Mouse (Mus musculus): ENCODE measurements around the gene Gm16485.

Gene Gm16485

DNA sequence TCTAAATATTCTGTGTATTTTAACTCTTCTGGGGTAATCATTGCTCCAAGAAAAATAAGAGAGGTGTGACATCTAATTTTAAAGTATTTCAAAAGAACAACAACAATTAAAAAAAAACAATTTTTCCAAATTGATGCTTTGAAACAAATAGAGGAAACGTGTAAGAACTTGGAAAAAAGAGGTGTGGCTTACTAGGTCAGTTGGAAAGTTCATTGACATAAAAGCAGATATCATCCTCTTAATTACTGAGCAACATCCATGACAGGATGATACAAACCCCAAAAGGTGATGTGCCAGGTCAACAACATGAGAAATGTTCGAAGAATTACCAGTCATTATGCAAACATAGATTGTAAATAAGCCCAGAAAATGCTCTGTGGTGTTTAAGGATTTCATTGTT lies at the start of gene Gm16485:
Gene Gm16485, plus strand, starts transcription at position 301 of the 400 bp plus-strand sequence.
- no peak for DNase-seq

GRCm38 (mm10) chr9:8927561-8927960 lies 44.0 kb upstream of the Gm16485 start:
- no peak for DNase-seq

GRCm38 (mm10) chr9:8937753-8938152 lies 33.8 kb upstream of the Gm16485 start:
- no peak for DNase-seq

GRCm38 (mm10) chr9:8953306-8953705 lies 18.3 kb upstream of the Gm16485 start:
- DNase-seq: no peak

DNA sequence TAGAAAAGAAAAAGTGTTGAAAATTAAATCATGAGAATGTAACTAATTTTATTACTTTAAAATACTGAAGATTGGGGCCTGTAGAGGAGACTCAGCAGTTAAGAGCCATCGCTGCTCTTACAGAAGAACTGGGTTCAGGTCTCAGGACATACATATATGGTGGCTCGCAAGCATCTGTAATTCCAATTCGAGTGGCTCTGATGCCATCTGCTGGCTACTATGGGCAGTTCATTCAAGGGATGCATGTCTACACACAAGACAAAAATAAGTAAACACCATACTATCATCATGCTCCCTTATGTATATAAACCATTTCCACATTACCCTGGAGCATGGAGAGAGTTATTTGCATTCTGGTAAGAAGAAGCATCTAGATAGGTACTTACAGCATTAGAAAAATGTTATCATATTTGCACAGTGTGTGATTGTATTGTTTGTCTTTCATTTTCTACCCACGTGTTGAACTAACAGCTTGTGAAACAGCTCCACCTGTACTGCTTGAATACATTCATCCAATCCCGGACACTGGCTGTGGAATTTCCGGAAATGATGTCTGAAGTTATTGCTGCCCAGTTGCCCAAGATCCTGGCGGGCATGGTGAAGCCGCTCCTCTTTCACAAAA lies 7.0 kb upstream of the Gm16485 start:
- DNase-seq: peak; percentile 7 to 19

DNA sequence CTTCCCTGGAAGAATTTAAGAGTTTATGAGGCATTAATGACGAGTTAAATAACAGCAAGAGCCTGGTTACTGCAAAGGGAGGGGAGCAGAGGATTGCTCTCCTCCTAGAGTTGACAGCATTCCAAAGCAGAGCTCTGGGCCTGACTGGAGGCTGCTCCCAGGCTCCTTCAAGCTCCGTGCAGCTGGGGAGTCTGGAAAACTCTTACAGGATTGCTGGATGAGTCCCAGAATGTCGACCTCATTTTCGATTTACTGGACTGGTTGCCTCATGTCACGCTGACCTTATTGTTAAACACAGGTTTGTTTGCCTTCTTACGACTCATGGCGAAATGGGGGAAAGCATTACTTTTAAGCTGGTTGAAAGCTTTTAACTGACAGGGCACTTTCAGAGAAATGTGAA lies 1.4 kb upstream of the Gm16485 start:
- no peak for DNase-seq

DNA sequence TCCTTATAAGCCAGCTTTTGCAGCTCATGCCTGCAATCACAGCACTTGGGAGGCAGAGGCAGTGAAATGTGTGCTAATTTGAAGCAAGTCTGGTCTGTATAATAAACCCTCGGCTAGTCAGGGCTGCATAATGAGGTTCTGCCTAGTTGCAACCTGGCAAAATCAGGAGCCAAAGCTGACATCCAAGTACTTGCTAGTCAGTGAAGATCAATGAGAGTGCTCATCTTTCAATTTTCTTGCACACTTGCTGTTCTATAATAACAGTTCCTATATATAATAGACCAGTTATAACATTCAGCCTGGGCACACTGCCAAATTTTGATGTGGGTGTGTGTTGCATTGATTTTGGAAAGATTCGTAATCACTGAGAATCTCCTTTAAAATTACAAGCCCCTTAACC lies 6.2 kb downstream of the Gm16485 start:
- DNase-seq: no peak

GRCm38 (mm10) chr9:8982315-8982714 lies 10.7 kb downstream of the Gm16485 start:
- no peak for DNase-seq

DNA sequence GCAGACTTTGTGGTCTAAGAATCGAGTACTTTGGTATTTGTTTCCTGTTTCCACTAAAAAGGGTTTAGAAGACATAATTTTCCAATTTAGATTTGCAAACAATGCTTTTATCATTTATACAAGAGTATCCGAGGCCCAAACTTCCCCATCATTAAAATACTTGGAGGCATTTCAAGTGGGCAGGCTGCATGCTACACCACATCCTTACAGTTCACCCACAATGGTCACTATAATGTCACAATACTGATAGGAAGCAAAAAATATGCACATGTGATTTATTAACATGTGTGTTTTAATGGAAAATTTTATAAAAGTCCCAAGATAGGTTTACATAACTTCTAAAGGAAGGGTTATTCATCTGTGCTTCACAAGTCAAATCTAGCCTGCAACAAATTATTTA lies 24.9 kb downstream of the Gm16485 start:
- no peak for DNase-seq

- DNase-seq: no peak
Observed at GRCm38 (mm10) chr9:9001170-9001569, 29.6 kb downstream of the Gm16485 start.

DNA sequence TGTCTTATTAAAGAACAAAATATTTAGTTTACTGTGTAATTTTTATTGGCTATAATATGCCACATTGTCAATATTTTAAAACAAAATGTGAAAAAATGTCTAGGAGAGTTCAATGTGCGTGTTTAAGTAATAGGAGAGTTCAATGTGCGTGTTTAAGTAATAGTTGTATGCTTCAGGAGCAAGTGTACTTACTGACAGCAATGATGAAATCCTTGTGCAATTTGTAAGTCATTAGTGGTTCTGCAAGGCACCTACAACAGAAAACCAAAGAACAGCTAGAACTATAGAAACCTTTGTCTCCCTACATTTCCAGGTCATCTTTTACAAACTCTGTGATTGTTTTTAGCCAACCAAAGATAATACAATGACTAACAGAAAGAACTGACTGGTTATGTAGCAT lies 43.5 kb downstream of the Gm16485 start:
- no peak for DNase-seq

Data from B cell, adult 2 months (primary cell).